Mouse (Mus musculus): ENCODE data around the gene Krtap31-1. TPM values are rescaled to one million over a fixed set of nuclear protein-coding genes. Genes with fewer than 3 reads are reported as not detected.

Krtap31-1 gene
- polyA plus RNA-seq, 1 experiment = not detected

- WGBS = 92% methylated on average over 2 of the region's 2 CpGs
- DNase-seq = no peak
- Histone ChIP-seq H3K4me1 (ENCODE audit: control insufficient read depth, insufficient read depth, low read length) (no peaks in the 10 kb centered on the region), H3K27me3 (ENCODE audit: control insufficient read depth, insufficient read depth, low read length) (no peaks in the 10 kb centered on the region; the same call in 1 of the 2 replicates), H3K27ac (ENCODE audit: insufficient read depth, low read length) (no peak within 1 kb of the TSS), H3K4me3 (replicated peaks; ENCODE audit: insufficient read depth, low read depth, low read length) (no peak within 1 kb of the TSS)
- TF ChIP-seq CTCF (IDR thresholded peaks at IDR 0.05; ENCODE audit: borderline replicate concordance, insufficient read depth, low read depth, low read length) (no peak), POLR2A (IDR thresholded peaks at IDR 0.05; ENCODE audit: borderline replicate concordance, insufficient read depth, low read length) (no peak)
Measured at GRCm38 (mm10) chr11:99948175-99948574, 40.5 kb downstream of the Krtap31-1 start, which contains the start of gene Krtap9-5. Krtap9-5 (plus strand) TSS chr11:99948475.

Other genes starting within 250 kb of the Krtap31-1 start
- not detected in 2 replicates for gene Gm11563, start 249.0 kb upstream of the Krtap31-1 start, polyA plus RNA-seq (2012; rRNA removed)
- not detected in 2 replicates for gene Krtap4-6, start 242.0 kb upstream of the Krtap31-1 start, polyA plus RNA-seq (2012; rRNA removed)
- not detected in 2 replicates for gene Gm14190, start 217.2 kb upstream of the Krtap31-1 start, polyA plus RNA-seq (2012; rRNA removed)
- gene Gm14180, start 173.6 kb upstream of the Krtap31-1 start, polyA plus RNA-seq (2012; rRNA removed) = not detected in 2 replicates
- not detected in 2 replicates for gene Gm11595, start 135.0 kb upstream of the Krtap31-1 start, polyA plus RNA-seq (2012; rRNA removed)
- not detected in 2 replicates for gene Krtap4-8, start 127.2 kb upstream of the Krtap31-1 start, polyA plus RNA-seq (2012; rRNA removed)
- not detected in 2 replicates for gene Krtap4-9, start 122.7 kb upstream of the Krtap31-1 start, polyA plus RNA-seq (2012; rRNA removed)
- not detected in 2 replicates for gene Gm11596, start 114.5 kb upstream of the Krtap31-1 start, polyA plus RNA-seq (2012; rRNA removed)
- gene Gm11569, start 109.0 kb upstream of the Krtap31-1 start, polyA plus RNA-seq (2012; rRNA removed) = not detected in 2 replicates
- gene Gm11554, start 103.5 kb upstream of the Krtap31-1 start, polyA plus RNA-seq (2012; rRNA removed) = not detected in 2 replicates
- gene Krtap4-13, start 98.0 kb upstream of the Krtap31-1 start, polyA plus RNA-seq (2012; rRNA removed) = not detected in 2 replicates
- not detected in 2 replicates for gene Gm11564, start 92.3 kb upstream of the Krtap31-1 start, polyA plus RNA-seq (2012; rRNA removed)
- not detected in 2 replicates for gene 2300003K06Rik, start 69.9 kb upstream of the Krtap31-1 start, polyA plus RNA-seq (2012; rRNA removed)
- gene Krtap4-16, start 56.3 kb upstream of the Krtap31-1 start, polyA plus RNA-seq (2012; rRNA removed) = not detected in 2 replicates
- not detected in 2 replicates for gene Gm11568, start 50.0 kb upstream of the Krtap31-1 start, polyA plus RNA-seq (2012; rRNA removed)
- not detected in 2 replicates for gene Gm11559, start 43.4 kb upstream of the Krtap31-1 start, polyA plus RNA-seq (2012; rRNA removed)
- not detected in 2 replicates for gene Krtap9-1, start 34.5 kb upstream of the Krtap31-1 start, polyA plus RNA-seq (2012; rRNA removed)
- not detected in 2 replicates for gene Gm11567, start 28.7 kb upstream of the Krtap31-1 start, polyA plus RNA-seq (2012; rRNA removed)
- gene Gm11565, start 6.8 kb downstream of the Krtap31-1 start, polyA plus RNA-seq (2012; rRNA removed) = not detected in 2 replicates
- not detected in 2 replicates for gene Krtap31-2, start 28.4 kb downstream of the Krtap31-1 start, polyA plus RNA-seq (2012; rRNA removed)
- gene Krtap9-5, start 40.6 kb downstream of the Krtap31-1 start, polyA plus RNA-seq (2012; rRNA removed) = not detected in 2 replicates
- gene Krtap29-1, start 71.1 kb downstream of the Krtap31-1 start, polyA plus RNA-seq (2012; rRNA removed) = not detected in 2 replicates
- not detected in 2 replicates for gene Krtap16-1, start 78.7 kb downstream of the Krtap31-1 start, polyA plus RNA-seq (2012; rRNA removed)
- gene Krtap17-1, start 86.1 kb downstream of the Krtap31-1 start, polyA plus RNA-seq (2012; rRNA removed) = 0.30 and 0.80 TPM in 2 replicates
- not detected in 2 replicates for gene Krt33a, start 108.3 kb downstream of the Krtap31-1 start, polyA plus RNA-seq (2012; rRNA removed)
- not detected in 2 replicates for gene Krt33b, start 121.9 kb downstream of the Krtap31-1 start, polyA plus RNA-seq (2012; rRNA removed)
- not detected in 2 replicates for gene Krt34, start 133.6 kb downstream of the Krtap31-1 start, polyA plus RNA-seq (2012; rRNA removed)
- not detected in 2 replicates for gene Krt31, start 142.6 kb downstream of the Krtap31-1 start, polyA plus RNA-seq (2012; rRNA removed)
- gene Krt32, start 180.3 kb downstream of the Krtap31-1 start, polyA plus RNA-seq (2012; rRNA removed) = not detected in 2 replicates
- gene Krt35, start 188.3 kb downstream of the Krtap31-1 start, polyA plus RNA-seq (2012; rRNA removed) = not detected in 2 replicates
- gene Krt36, start 197.7 kb downstream of the Krtap31-1 start, polyA plus RNA-seq (2012; rRNA removed) = not detected in 2 replicates
- not detected in 2 replicates for gene Krt13, start 213.6 kb downstream of the Krtap31-1 start, polyA plus RNA-seq (2012; rRNA removed)
- 0.08 and 0.35 TPM in 2 replicates for gene Krt15, start 228.0 kb downstream of the Krtap31-1 start, polyA plus RNA-seq (2012; rRNA removed)
- 0.36 and 0.51 TPM in 2 replicates for gene Krt19, start 240.7 kb downstream of the Krtap31-1 start, polyA plus RNA-seq (2012; rRNA removed)

Measured in cerebellum, adult 2 months (tissue).